In genomic region chr8:95893701-95894100, GRCm38 (mm10) we compare ENCODE assay signal across 14 mouse cellular contexts. TPM values are rescaled to one million over a fixed set of nuclear protein-coding genes. Genes with fewer than 3 reads are reported as not detected.
A peak's percentile ranks its signal among the peaks of the same experiment; 100 is the strongest.
DNase-seq lines count a peak whose midpoint lies in the region.
"Had no signal": no experiment of that assay in that cellular context is flagged by ENCODE, and none has a peak within 500 bp of the region (broad histone marks: within the 10 kb centered on the region; RNA-seq: fewer than 3 reads in every experiment).

No protein-coding gene starts in this region.

- peak; percentile 97 for DNase-seq in fat pad, adult 2 months (ENCODE audit: extremely low read depth, low read depth, low spot score)
- DNase-seq in gonadal fat pad, adult 2 months (ENCODE audit: low read depth): peak; percentile 93
- DNase-seq in right cerebral cortex, adult 18-20 months: no peak
- DNase-seq in embryo, embryonic 10.5 days (ENCODE audit: low spot score): no peak
- DNase-seq: adrenal gland, adult 2 months; adrenal gland, adult 8-10 months; adrenal gland, postnatal 10 days; adrenal gland, postnatal 14 days; adrenal gland, postnatal 25 days; adrenal gland, postnatal 36 days; B cell, adult 2 months; cerebellum, adult 11 months; cerebellum, adult 11-12 months; cerebellum, adult 18-20 months had no signal

RNA-seq across cellular contexts. Expression of gene Got2, which starts 5.4 kb away (rescaled TPM):
- polyA plus RNA-seq in gonadal fat pad, adult 2 months (2012; rRNA removed): 342 and 446 TPM in 2 replicates

RNA-seq across cellular contexts. Expression of gene Slc38a7, which starts 40.4 kb away (rescaled TPM):
- polyA plus RNA-seq in gonadal fat pad, adult 2 months (2012; rRNA removed): 23.0 and 25.1 TPM in 2 replicates

Comparison
In these comparisons a context has a peak if more than half of its experiments do, and no peak if none do; other contexts are left out.
1. DNase-seq: peak in fat pad, adult 2 months (single experiment) and gonadal fat pad, adult 2 months (single experiment); none in right cerebral cortex, adult 18-20 months (single experiment) and embryo, embryonic 10.5 days (single experiment).